Mouse (Mus musculus) heart, embryonic 14.5 days (tissue): ENCODE measurements around the gene Syt15. TPM values are rescaled to one million over a fixed set of nuclear protein-coding genes. Genes with fewer than 3 reads are reported as not detected.

ENCODE experiments used
- ATAC-seq: fragments of 200-750 bp; cut with Nextera tagmentation; 2 replicates; pipeline ENCODE4 v1.8.0; 2017; ENCODE audit warnings: low read depth, moderate TSS enrichment; ENCODE audit not compliant: insufficient number of reproducible peaks, insufficient read depth, low FRiP score
- H3K27ac ChIP-seq, 2 experiments: fragments of 200-500 bp in 1 of 2; fragments of 300-500 bp in 1 of 2; sonication (generic) in 1 of 2; replicated peaks in 1 of 2; 2 replicates each; pipeline ENCODE4 v1.5.1; 2012 to 2014; ENCODE audit warnings: low read depth in 2 of 2, low read length in 2 of 2, control low read depth in 1 of 2, mild to moderate bottlenecking in 1 of 2, mixed read lengths in 1 of 2; ENCODE audit not compliant: control insufficient read depth in 1 of 2, insufficient read depth in 1 of 2
- H3K27me3 ChIP-seq: fragments of 300-500 bp; sonication (generic); 2 replicates; pipeline ENCODE4 v1.6.1; 2014; ENCODE audit warnings: mild to moderate bottlenecking, low read length, control low read depth; ENCODE audit not compliant: control insufficient read depth, insufficient read depth
- H3K36me3 ChIP-seq: fragments of 300-500 bp; sonication (generic); 2 replicates; pipeline ENCODE4 v1.6.1; 2014; ENCODE audit warnings: mild to moderate bottlenecking, control low read depth, low read length, mixed read lengths; ENCODE audit not compliant: control insufficient read depth, insufficient read depth
- H3K4me1 ChIP-seq, 2 experiments: fragments of 200-500 bp in 1 of 2; fragments of 300-500 bp in 1 of 2; sonication (generic) in 1 of 2; 2 replicates each; pipeline ENCODE4 v1.6.1; 2012 to 2014; ENCODE audit warnings: low read length in 2 of 2, control low read depth in 1 of 2, mixed read lengths in 1 of 2; ENCODE audit not compliant: control insufficient read depth in 2 of 2, insufficient read depth in 2 of 2
- H3K4me2 ChIP-seq: fragments of 300-500 bp; sonication (generic); 2 replicates; pipeline ENCODE4 v1.6.1; 2014; ENCODE audit warnings: mild to moderate bottlenecking, low read length
- H3K4me3 ChIP-seq, 2 experiments: fragments of 200-500 bp in 1 of 2; fragments of 300-500 bp in 1 of 2; sonication (generic) in 1 of 2; 2 replicates each; pipeline ENCODE4 v1.5.1; 2012 to 2014; ENCODE audit warnings: low read length in 2 of 2, mild to moderate bottlenecking in 2 of 2, control low read depth in 1 of 2, low read depth in 1 of 2, moderate library complexity in 1 of 2; ENCODE audit not compliant: control insufficient read depth in 1 of 2, insufficient read depth in 1 of 2
- H3K9ac ChIP-seq: fragments of 300-500 bp; sonication (generic); 2 replicates; pipeline ENCODE4 v1.6.1; 2014; ENCODE audit warnings: mild to moderate bottlenecking, low read length
- H3K9me3 ChIP-seq: fragments of 300-500 bp; sonication (generic); 2 replicates; pipeline ENCODE4 v1.6.1; 2016; ENCODE audit warnings: low read length, control low read depth; ENCODE audit not compliant: control insufficient read depth
- WGBS: fragments of 180-500 bp; shearing (Covaris S2); extraction: QIAGEN DNeasy Blood & Tissue Kit; methylation state at CpG from one replicate; pipeline ENCODE4 v1.1.7; 2014; 5-methylcytosine and 5-hydroxymethylcytosine counted together
- polyA plus RNA-seq: library from polyadenylated mRNA; unstranded; fragments of >200 nt; fragmentation: Nextera tagmentation; extraction: Ambion mirVana; gene quantifications from 2 replicates; pipeline ENCODE4 v1.2.1, GENCODE M21; 2014

Syt15 gene
- polyA plus RNA-seq = 0.13 and 0.23 TPM in 2 replicates

DNA sequence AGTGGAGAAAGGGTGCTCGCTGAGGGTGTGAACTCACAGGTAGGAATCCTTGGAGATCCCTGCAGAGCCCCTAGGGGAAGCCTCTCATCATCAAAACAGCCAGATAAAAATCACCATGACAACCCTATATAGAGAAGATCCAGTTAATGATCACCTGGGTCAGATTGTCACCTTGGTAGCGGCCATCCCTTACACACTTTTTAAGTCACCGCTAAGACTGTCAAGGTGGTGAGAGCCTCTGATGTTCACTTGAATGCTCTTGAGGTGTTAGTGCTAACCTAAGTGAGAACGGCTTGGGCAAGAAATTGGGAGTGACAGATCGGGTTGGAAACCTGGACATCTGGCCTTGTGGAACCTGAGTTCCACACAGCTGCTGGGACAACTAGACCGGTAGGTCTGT, at the start of gene Syt15:
TSS of gene Syt15 (plus strand) at position 301 of the 400 bp plus-strand sequence.
- no peaks in the 10 kb centered on the region for H3K9me3 ChIP-seq

GRCm38 (mm10) chr14:34171107-34171506, 48.3 kb upstream of the Syt15 start:
- Histone ChIP-seq H3K36me3 (no peaks in the 10 kb centered on the region), H3K9ac (no peak overlapping the region), H3K4me3 (no peak overlapping the region), H3K9me3 (no peaks in the 10 kb centered on the region), H3K4me1 (peaks cover 0 to 6% of the 10 kb centered on the region in 2 experiments; a peak in 3 of 4 replicates), H3K27ac (no peak overlapping the region), H3K27me3 (no peaks in the 10 kb centered on the region), H3K4me2 (no peak overlapping the region)
- peak; percentile 56; the same call in 1 of the 2 replicates for ATAC-seq
- 43% methylated on average over 3 of the region's 3 CpGs for WGBS

More for the DNA sequence above, at the start of gene Syt15:
- peaks cover 34% of the 10 kb centered on the region for H3K27me3 ChIP-seq
- H3K4me1 ChIP-seq = peaks cover 7 to 10% of the 10 kb centered on the region in 2 experiments; a peak in 2 of 4 replicates
- peak within 1 kb of the TSS; percentile 16 to 37 for H3K4me3 ChIP-seq
- no peak within 1 kb of the TSS for H3K27ac ChIP-seq
- H3K9ac ChIP-seq = peak within 1 kb of the TSS; percentile 58
- ATAC-seq = no peak
- H3K4me2 ChIP-seq = peak within 1 kb of the TSS; percentile 73
- no peaks in the 10 kb centered on the region for H3K36me3 ChIP-seq
- 51% methylated on average over 6 of the region's 6 CpGs for WGBS

DNA sequence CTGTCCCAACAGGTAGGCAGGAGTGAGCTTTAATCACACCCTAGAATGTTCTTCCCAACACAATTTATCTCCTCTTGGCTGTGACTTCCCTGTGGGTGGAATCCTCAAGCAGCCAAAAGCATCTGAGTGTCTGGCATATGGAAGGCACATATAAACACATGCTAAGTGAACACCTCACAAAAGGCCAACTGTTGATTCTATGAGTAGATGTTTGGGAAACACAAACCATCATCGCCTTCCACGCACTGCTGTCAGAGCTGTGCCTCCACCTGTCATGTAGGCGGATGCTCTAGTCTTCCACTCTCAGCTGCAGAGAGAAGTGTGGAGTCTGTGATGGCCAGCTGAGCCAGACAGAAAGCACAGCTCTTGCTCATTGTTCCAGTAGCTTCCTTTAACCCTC, 40.0 kb upstream of the Syt15 start:
- no peak for ATAC-seq
- WGBS = 85% methylated on average over 3 of the region's 3 CpGs

GRCm38 (mm10) chr14:34183101-34183500, 36.3 kb upstream of the Syt15 start:
- ATAC-seq = no peak
- WGBS = 62% methylated on average over 1 of the region's 1 CpGs
- Histone ChIP-seq H3K4me2 (no peak overlapping the region), H3K27me3 (no peaks in the 10 kb centered on the region), H3K4me1 (no peaks in the 10 kb centered on the region), H3K36me3 (no peaks in the 10 kb centered on the region), H3K9ac (no peak overlapping the region), H3K4me3 (no peak overlapping the region), H3K9me3 (peaks cover 6% of the 10 kb centered on the region; the same call in 1 of the 2 replicates), H3K27ac (no peak overlapping the region)

More for the DNA sequence above, 40.0 kb upstream of the Syt15 start:
- Histone ChIP-seq H3K4me1 (peaks cover 0 to 1% of the 10 kb centered on the region in 2 experiments; a peak in 1 of 4 replicates), H3K27ac (no peak overlapping the region), H3K9me3 (peaks cover 6% of the 10 kb centered on the region; the same call in 1 of the 2 replicates), H3K36me3 (no peaks in the 10 kb centered on the region), H3K4me2 (no peak overlapping the region), H3K27me3 (no peaks in the 10 kb centered on the region), H3K4me3 (no peak overlapping the region), H3K9ac (no peak overlapping the region)

DNA sequence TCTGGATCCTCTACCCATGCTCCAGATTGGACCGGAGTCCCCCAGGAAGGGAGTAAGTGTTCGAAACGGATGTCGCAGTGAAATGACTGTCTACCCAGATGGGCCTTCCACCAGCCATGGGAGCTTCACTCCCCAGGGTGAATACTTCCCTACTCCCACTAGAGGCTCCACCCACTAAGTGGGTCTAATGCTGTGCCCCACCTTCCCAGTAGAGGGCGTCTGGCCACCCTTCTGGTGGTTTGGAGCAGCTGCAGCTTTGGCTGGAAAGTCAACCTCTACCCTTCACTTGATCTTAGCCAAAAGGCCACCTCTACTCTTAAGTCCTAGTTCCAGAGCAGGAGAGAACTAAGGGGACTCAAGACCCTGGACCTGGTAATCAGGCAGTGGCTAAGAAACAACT, 30.8 kb upstream of the Syt15 start:
- H3K9me3 ChIP-seq = no peaks in the 10 kb centered on the region
- no peak overlapping the region for H3K9ac ChIP-seq
- 68% methylated on average over 5 of the region's 5 CpGs for WGBS
- no peak overlapping the region for H3K4me3 ChIP-seq
- H3K36me3 ChIP-seq = no peaks in the 10 kb centered on the region
- no peak overlapping the region for H3K4me2 ChIP-seq
- peaks cover 4 to 5% of the 10 kb centered on the region in 2 experiments; a peak in 2 of 4 replicates for H3K4me1 ChIP-seq
- no peaks in the 10 kb centered on the region for H3K27me3 ChIP-seq
- no peak for ATAC-seq
- H3K27ac ChIP-seq = no peak overlapping the region

DNA sequence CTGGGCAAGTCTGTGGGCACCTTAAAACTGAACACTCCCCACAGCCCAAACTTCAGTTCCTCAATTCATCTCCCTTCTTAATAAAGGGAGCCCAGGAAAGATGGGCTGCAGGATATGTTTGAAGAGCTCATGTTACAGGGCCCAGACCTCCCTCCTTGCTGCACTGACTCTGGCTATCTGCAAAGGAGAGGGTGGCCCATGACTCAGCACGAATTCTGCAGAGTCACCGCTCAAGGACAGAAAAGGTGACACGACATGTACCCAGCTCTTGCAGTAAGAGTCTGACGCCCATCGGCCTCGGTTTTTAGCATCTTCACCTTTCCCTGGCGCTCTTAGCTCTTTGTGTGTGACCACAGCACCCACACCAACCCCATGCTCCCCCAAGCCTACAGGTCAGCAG, 29.0 kb upstream of the Syt15 start:
- Histone ChIP-seq H3K36me3 (no peaks in the 10 kb centered on the region), H3K4me3 (no peak overlapping the region), H3K9me3 (no peaks in the 10 kb centered on the region), H3K4me2 (no peak overlapping the region), H3K9ac (no peak overlapping the region), H3K27ac (no peak overlapping the region), H3K27me3 (no peaks in the 10 kb centered on the region), H3K4me1 (peaks cover 4 to 5% of the 10 kb centered on the region in 2 experiments; a peak in 2 of 4 replicates)
- no peak for ATAC-seq
- WGBS = 49% methylated on average over 7 of the region's 7 CpGs

- Histone ChIP-seq H3K4me3 (no peak overlapping the region), H3K4me1 (peaks cover 7 to 11% of the 10 kb centered on the region in 2 experiments; a peak in 2 of 4 replicates), H3K9me3 (no peaks in the 10 kb centered on the region), H3K4me2 (no peak overlapping the region), H3K9ac (no peak overlapping the region), H3K36me3 (no peaks in the 10 kb centered on the region), H3K27me3 (no peaks in the 10 kb centered on the region), H3K27ac (no peak overlapping the region)
- WGBS = 76% methylated on average over 4 of the region's 4 CpGs
- no peak for ATAC-seq
Observed at GRCm38 (mm10) chr14:34193879-34194278, 25.5 kb upstream of the Syt15 start.

- Histone ChIP-seq H3K4me3 (no peak overlapping the region), H3K27me3 (peaks cover 12% of the 10 kb centered on the region), H3K27ac (no peak overlapping the region), H3K9ac (no peak overlapping the region), H3K9me3 (no peaks in the 10 kb centered on the region), H3K4me1 (peaks cover 7 to 11% of the 10 kb centered on the region in 2 experiments; a peak in 2 of 4 replicates), H3K36me3 (no peaks in the 10 kb centered on the region), H3K4me2 (no peak overlapping the region)
- no peak for ATAC-seq
- WGBS = 89% methylated on average over 15 of the region's 15 CpGs
Observed at GRCm38 (mm10) chr14:34195466-34195865, 23.9 kb upstream of the Syt15 start.
